Mouse (Mus musculus) embryo, embryonic 10 days (tissue): ENCODE data around the gene Pgls.
A peak's percentile ranks its signal among the peaks of the same experiment; 100 is the strongest.

Source experiments
- DNase-seq: peaks from one replicate; pipeline ENCODE4 v3.0.0-alpha.2; 2015; ENCODE audit warnings: low spot score

Pgls gene

GRCm38 (mm10) chr8:71598841-71599240 lies 6.9 kb downstream of the Pgls start:
- no peak for DNase-seq

GRCm38 (mm10) chr8:71601939-71602665 lies 10.1 kb downstream of the Pgls start:
- DNase-seq = no peak

- peak; percentile 78 for DNase-seq
Measured at GRCm38 (mm10) chr8:71602666-71603334, 10.8 kb downstream of the Pgls start.

DNA sequence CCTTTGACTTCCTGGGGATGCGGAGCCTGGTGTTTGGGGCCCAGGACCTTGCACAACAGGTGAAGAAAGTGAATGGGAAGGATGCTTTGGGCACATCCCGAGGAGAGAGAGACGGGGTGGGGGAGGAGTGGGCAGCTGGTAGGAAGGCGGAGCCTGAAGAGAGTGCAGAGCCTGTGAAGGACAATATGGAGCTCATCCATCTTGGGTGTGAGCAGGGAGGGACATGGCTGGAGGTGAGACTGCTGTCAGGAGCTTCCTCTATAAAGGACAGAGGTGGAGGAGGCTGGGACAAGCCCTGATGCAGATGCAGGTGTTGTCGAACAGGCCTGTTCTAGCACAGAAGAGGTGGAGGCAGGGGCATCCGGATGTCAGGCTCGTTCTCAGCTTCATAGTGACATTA lies 12.0 kb downstream of the Pgls start:
- DNase-seq = no peak

DNA sequence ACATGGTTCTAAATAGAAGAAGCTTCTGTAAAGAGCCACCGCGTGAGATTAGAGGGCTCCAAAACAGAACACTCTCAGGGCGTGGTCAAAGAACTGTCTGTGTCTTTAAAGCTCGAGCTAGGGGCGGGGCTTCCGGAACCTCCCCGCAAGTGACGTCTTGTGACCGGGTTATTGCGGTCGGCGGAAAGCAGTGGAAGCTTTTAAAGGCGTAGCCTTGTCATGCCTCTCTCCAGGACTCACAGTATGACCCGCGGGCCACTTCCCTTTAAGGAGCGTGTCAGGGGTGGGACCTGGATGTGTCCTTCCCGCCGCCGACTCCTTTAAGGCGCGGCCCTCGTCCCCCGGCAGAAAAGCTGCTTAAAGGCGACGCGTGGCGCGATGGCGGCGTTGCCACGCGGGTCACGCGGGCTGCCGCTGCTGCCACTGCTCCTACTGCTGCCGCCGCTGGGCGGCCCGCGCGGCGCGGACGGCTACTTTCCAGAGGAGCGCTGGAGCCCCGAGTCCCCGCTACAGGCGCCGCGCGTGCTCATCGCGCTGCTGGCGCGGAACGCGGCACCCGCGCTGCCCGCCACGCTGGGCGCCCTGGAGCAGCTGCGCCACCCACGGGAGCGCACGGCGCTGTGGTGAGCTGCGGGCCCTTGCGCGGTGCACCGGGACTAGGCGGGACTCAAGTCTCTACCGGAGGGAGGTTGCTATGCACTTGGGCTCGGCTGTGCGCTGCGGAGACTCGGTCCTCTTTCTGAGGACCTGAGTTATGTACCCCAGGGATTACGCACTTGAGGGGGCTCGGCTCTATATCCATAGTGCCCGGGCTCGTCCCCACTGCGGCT lies 19.1 kb downstream of the Pgls start, which contains the start of gene Colgalt1:
Gene Colgalt1, plus strand, starts transcription at position 177 of the 830 bp plus-strand sequence.
- DNase-seq = peak; percentile 98

- no peak for DNase-seq
Measured at GRCm38 (mm10) chr8:71612141-71612540, 20.2 kb downstream of the Pgls start.

- DNase-seq = no peak
Measured at GRCm38 (mm10) chr8:71613418-71613817, 21.4 kb downstream of the Pgls start.

DNA sequence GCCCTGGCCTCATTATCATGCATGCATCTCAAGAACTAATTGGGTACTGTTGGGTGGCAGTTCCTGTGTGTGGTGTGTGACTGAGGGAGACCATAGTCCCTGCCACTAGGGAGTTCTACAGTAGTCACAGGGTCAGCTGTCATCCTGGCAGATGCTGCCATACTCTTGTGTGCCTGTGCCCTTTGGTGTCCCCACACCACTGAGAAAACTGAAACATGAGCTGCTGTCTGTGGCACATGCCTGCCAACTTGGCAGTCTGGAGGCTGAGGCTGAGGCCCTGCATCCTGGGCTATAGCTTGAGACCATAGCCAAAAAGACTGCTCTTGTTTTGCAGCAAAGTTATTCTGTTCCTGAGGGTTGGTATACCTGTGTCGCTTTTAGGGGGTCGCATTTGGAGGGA lies 27.8 kb downstream of the Pgls start:
- DNase-seq = no peak

DNA sequence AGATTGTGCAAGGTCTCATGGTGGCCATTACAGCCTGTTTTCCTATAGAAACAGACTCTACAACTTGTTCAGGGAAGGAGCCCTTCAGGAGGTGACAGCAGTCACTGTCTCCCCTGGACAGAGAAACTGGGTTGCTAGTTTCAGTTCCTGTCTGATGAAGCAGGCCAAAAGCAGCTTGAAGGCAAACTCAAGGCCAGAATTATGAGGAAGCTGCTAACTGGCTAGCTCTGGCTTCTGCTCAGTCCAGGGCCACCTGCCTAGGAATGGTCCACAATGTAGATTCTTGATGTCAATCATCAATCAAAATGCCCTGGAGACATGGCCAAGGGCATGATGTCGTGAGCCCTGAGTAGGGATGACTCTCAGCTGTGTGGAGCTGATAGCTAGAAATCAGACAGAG lies 33.1 kb downstream of the Pgls start:
- no peak for DNase-seq

DNA sequence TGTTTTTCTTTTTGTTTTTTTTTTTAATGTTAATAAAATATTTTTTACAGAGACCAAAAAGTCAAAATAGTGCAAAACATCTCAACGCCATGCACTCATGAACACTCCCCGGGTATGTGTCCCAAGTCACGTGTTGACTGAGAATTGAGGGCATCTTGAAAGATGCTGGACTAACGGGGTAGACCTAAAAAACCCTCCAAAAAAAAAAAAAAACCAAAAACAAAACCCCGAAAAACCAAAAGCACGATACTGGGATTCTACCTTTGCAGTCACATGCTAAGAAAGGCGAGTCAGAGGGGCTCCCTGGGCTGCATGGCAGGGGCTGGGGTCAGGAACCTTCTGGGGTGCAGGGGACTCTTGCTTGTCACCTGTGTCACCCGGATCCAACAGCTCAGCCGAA lies 34.8 kb downstream of the Pgls start:
- DNase-seq = no peak

DNA sequence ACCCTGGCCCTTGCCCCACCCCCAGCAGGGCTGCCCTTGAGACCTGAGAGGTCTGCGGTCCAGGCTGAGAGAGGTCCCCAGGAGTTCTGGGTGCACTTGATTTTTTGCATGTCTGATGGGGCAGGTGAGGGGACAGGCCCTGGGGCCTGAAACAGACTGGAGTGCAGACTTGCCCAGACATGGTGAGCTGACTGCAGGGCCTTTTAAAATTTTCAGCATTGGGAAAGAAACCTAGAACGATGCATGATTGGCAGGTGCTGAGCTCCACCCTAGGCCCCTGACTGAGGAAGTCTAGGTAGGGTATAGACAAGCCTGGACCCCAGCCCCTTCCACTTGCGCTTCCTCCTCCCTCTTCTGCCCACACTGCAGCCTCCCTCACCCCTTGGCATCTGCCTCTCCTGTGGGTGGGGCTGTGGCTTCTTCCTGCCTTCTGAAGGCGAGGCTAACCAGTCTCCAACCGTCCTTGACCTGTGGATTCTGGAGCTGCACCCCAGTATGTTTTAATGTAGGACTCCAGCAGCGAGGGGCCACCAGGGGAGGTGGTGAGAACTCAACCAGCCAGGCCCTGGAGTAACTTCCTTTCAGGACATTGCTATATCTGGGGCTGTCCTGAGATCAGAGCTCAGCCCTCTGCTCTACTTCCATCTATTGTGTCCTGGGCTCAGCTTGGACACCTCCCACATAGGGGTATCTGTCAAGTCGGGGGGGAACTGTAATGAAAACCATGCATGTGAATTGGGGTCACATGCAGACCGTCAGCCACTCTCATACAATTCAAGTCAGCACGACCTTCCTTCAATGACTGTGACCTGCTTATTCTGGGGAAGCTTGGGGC lies 35.5 kb downstream of the Pgls start:
- no peak for DNase-seq

DNA sequence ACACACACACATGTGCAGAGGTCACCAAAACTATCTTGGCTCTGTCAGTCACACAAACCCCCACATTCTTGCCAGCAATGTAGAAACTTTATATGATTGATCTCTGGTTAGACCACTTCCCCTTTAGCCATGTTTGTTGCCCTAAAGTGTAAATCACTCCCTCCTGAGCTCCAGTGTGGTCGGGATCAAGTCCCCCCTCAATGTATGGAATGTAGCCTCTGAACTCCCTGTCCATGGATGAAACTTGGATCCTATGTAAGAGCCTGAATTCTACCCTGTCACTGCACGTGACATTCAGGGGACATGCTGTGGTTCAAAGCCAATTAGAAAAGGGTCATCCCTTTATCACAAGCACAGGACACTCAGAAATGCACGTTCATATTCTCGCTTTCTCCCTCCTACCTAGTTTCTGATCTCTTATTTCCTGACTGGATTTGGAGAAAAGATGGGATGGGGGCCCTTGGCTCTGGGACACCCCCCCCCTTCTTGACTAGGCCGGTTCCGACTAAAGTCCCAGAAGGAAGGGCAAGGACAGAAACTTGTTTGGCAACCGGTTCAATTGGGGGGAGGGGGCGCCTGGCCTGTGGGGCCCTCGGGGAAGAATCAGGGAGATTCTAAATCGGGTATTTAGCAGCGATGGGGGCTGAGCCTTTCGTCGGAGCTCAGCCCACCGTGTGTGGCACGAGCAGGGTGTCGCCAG lies 36.6 kb downstream of the Pgls start:
- DNase-seq = no peak

- peak; percentile 97 for DNase-seq
Measured at GRCm38 (mm10) chr8:71629096-71629697, 37.2 kb downstream of the Pgls start.

GRCm38 (mm10) chr8:71629781-71630212 lies 37.8 kb downstream of the Pgls start:
- peak; percentile 69 for DNase-seq

DNA sequence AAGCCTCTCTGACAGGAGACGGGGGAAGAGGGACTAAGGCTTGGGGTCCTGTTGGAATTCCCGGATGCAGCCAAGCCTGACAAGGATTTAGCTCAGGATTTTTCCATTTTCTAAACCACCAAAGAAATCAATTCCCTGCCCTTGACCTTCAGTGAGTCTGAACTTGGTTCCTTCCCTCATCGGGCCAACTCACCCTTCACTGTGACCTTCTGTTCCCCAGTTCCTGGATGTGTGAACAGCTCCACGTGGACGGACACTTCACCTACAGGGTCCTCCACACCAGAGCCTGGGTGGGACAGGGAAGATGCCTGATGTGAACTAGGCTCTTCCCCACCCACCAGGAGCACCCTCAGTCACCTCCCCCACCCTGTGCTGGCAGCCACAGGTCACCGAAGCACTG lies 38.8 kb downstream of the Pgls start:
- DNase-seq = no peak

DNA sequence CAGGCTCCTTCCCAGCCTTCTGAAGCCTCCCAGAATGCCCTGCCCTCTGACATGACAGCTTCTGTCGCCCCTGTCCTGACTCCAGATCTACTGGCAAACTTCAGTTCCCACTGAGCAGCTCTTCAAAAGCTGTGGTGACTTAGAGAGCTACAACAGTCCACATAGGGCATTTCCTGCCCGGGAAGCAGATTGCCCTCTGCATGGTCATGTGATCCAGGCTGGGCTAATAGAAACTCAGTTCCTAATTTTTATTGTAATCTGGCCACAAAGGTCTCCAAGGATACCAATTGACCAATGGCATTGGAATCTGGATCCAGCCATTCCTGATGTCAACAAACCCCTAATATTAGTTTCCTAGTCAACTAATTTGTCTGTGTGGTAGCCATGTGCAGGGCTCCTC lies 39.9 kb downstream of the Pgls start:
- DNase-seq = no peak

- DNase-seq = peak; percentile 51
Measured at GRCm38 (mm10) chr8:71633164-71633563, 41.2 kb downstream of the Pgls start.

- DNase-seq = peak; percentile 79
Measured at GRCm38 (mm10) chr8:71633981-71634667, 42.1 kb downstream of the Pgls start.

GRCm38 (mm10) chr8:71637149-71638095 lies 45.4 kb downstream of the Pgls start:
- DNase-seq = no peak
